Mouse (Mus musculus): ENCODE measurements around the gene Oas1h. TPM values are rescaled to one million over a fixed set of nuclear protein-coding genes. Genes with fewer than 3 reads are reported as not detected.

Oas1h gene
- polyA plus RNA-seq (2011; ENCODE audit: insufficient read depth, insufficient read length, low replicate concordance, missing spikeins), result not detected in 2 replicates

DNA sequence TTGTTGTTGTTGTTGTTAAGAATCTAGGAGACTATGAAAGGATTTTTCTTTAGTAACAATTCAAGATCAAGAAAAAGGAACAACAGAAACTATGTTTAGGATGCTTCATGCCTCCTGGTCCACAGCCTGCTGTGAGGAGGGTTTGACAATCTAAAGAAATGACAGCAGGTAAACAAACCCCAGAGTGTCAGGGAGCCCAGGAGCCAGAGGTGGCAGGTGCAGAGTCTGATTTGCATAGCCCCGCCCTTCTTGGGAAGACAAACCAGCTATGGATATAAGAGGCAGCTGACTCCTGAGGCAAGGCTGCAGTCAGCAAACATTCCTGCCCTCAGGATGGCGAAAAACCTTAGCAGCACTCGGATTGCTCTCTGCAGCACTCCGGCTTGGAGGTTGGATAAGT, at the start of gene Oas1h:
TSS of gene Oas1h (plus strand) at position 301 of the 400 bp plus-strand sequence.
- WGBS, result 56% methylated on average over 4 of the region's 4 CpGs
- TF ChIP-seq POLR2A (IDR thresholded peaks at IDR 0.05; ENCODE audit: borderline replicate concordance, control insufficient read depth, low read depth, low read length) (no peak), CTCF (IDR thresholded peaks at IDR 0.05; ENCODE audit: control insufficient read depth, insufficient read depth, low read length) (no peak)
- no peak within 1 kb of the TSS for H3K27ac ChIP-seq (ENCODE audit: control insufficient read depth, insufficient read depth, low read depth, low read length, poor library complexity)
- no peak within 1 kb of the TSS for H3K4me3 ChIP-seq (replicated peaks; ENCODE audit: control insufficient read depth, low read depth, low read length)
- no peaks in the 10 kb centered on the region; the same call in none of the 2 replicates for H3K4me1 ChIP-seq (ENCODE audit: control insufficient read depth, insufficient read depth, low read length)

DNA sequence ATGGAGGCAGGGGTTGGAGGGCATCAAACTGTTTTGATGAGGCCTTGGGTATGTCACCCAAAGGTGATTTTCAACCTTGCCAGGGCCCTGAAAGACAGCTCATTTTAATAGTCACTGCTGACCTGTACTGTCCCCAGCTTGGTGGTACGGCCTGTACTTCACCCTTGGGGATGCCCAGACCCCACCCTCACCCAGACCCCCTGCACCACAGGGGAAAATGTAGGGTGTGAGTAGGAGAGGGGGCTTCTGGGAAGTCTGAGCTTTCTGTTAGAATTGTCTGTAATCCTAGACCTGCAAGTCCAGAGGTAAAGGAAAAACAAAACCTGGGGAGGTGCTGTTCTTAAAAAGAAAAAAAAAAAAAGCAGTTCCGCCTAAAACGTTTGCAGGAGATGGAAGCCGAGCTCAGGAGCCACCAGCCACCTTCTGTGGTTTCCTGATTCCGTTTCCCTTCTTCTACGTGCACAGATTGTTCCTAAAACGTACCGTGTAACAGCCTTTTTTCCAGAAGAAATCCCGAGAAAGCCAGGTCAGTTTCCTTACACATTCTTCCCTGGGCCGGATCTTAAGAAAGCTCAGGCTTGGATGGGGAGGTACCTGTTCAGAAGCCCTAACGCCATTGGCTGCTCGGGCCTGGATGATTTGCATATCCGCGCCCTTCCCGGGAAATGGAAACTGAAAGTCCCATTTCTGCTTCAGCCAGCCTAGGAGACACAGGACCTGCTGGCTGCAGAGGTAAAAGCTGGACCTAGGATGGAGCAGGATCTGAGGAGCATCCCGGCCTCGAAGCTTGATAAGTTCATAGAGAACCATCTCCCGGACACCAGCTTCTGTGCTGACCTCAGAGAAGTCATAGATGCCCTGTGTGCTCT, 49.0 kb upstream of the Oas1h start, which contains the start of gene Oas1c:
TSS of gene Oas1c (minus strand) at position 564 of the 869 bp plus-strand sequence.
- 0 out of 2 replicates have a peak, but pooled peaks have one; percentile 43 for TF ChIP-seq POLR2A (IDR thresholded peaks at IDR 0.05; ENCODE audit: borderline replicate concordance, control insufficient read depth, low read depth, low read length)
- TF ChIP-seq CTCF (IDR thresholded peaks at IDR 0.05; ENCODE audit: control insufficient read depth, insufficient read depth, low read length), result no peak
- peak within 1 kb of the TSS; percentile 50 for H3K27ac ChIP-seq (ENCODE audit: control insufficient read depth, insufficient read depth, low read depth, low read length, poor library complexity)
- 2% methylated on average over 18 of the region's 18 CpGs for WGBS
- peaks cover 5% of the 10 kb centered on the region for H3K4me1 ChIP-seq (ENCODE audit: control insufficient read depth, insufficient read depth, low read length)
- peak within 1 kb of the TSS; percentile 91 for H3K4me3 ChIP-seq (replicated peaks; ENCODE audit: control insufficient read depth, low read depth, low read length)

DNA sequence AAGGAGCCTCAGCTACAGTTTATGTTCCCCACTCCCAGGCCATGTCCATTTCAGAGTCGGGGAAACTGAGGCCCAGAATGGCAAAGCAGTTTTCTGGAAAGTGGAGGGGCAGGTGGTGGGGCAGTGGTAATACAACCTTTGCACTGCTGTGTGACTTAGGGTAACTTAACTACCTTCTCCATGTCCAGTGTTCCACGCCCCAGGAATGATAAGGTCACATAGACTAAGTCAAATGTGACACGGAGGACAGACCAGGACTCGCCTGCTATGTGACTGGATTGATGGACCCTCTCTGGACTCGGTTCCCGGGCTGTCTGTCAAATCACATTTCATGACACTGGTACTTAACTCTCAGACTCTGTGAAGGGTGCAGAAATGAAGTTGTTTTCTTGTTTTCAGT, 48.2 kb upstream of the Oas1h start:
- H3K4me1 ChIP-seq (ENCODE audit: control insufficient read depth, insufficient read depth, low read length), result peaks cover 5% of the 10 kb centered on the region
- H3K27ac ChIP-seq (ENCODE audit: control insufficient read depth, insufficient read depth, low read depth, low read length, poor library complexity), result 0 out of 2 replicates have a peak overlapping the region, but pooled peaks have one; percentile 20
- WGBS, result 41% methylated on average over 6 of the region's 6 CpGs
- H3K4me3 ChIP-seq (replicated peaks; ENCODE audit: control insufficient read depth, low read depth, low read length), result peak overlapping the region; percentile 91
- no peak for TF ChIP-seq POLR2A (IDR thresholded peaks at IDR 0.05; ENCODE audit: borderline replicate concordance, control insufficient read depth, low read depth, low read length)
- no peak for TF ChIP-seq CTCF (IDR thresholded peaks at IDR 0.05; ENCODE audit: control insufficient read depth, insufficient read depth, low read length)

DNA sequence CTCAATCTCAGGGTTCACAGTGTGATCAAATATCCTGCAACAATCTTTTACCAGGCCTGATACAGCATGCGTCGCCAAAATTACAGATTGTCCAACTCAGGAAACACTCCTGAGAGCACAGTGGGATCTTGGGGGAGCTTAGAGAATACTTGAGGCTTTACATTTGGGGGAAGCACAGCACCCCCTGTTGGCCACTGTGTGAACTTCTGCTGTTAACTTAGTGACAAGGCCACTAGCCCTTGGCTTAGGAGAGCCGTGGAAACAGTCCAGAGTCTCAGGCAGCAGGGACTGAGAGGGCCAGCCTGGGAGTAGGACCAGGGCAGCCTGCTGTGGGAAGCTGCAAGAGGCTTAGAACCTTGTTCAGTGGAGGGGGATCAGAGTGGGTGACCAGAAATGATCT, 45.3 kb upstream of the Oas1h start:
- 67% methylated on average over 3 of the region's 3 CpGs for WGBS
- peaks cover 5% of the 10 kb centered on the region for H3K4me1 ChIP-seq (ENCODE audit: control insufficient read depth, insufficient read depth, low read length)
- no peak overlapping the region for H3K27ac ChIP-seq (ENCODE audit: control insufficient read depth, insufficient read depth, low read depth, low read length, poor library complexity)
- peak; percentile 58 for TF ChIP-seq CTCF (IDR thresholded peaks at IDR 0.05; ENCODE audit: control insufficient read depth, insufficient read depth, low read length)
- no peak for TF ChIP-seq POLR2A (IDR thresholded peaks at IDR 0.05; ENCODE audit: borderline replicate concordance, control insufficient read depth, low read depth, low read length)
- H3K4me3 ChIP-seq (replicated peaks; ENCODE audit: control insufficient read depth, low read depth, low read length), result no peak overlapping the region

DNA sequence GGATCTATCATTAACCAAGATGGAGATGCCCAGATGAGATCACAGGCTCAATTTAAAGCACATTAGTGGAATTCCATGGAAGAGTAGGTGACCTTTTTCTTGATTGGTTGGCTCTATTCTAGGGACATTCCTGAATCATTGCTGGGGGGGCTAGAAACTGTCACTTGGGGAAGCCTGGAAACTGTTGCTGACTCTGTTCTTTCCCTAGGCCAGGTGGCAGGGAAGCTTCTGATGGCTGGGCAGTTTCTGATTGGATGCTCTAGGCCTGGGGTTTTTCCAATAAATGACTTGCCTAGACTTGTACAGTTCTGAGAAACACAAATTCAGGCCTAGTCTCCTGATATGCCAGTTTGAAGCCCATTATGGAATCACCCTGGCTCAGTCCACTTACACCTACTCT, 42.2 kb upstream of the Oas1h start:
- Histone ChIP-seq H3K27ac (ENCODE audit: control insufficient read depth, insufficient read depth, low read depth, low read length, poor library complexity) (no peak overlapping the region), H3K4me1 (ENCODE audit: control insufficient read depth, insufficient read depth, low read length) (no peaks in the 10 kb centered on the region), H3K4me3 (replicated peaks; ENCODE audit: control insufficient read depth, low read depth, low read length) (no peak overlapping the region)
- TF ChIP-seq POLR2A (IDR thresholded peaks at IDR 0.05; ENCODE audit: borderline replicate concordance, control insufficient read depth, low read depth, low read length), result no peak
- no peak for TF ChIP-seq CTCF (IDR thresholded peaks at IDR 0.05; ENCODE audit: control insufficient read depth, insufficient read depth, low read length)

DNA sequence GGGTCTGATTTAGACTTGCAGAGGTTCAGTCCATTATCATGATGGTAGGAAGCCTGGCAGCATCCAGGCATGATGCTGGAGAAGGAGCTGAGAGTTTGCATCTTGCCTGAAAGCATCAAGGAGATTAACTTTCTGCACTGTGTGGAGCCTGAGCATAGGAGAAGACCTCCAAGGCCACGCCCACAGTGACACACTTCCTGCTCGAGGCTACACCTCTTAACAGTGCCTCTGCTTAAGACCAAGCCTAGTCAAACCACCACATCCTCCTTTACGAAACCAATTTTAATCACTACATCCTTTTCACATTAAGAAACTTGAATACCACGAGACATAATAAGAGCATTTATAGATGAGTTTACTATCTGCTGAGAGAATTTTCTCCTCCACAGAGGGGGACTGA, 30.2 kb upstream of the Oas1h start:
- H3K4me1 ChIP-seq (ENCODE audit: control insufficient read depth, insufficient read depth, low read length), result no peaks in the 10 kb centered on the region

DNA sequence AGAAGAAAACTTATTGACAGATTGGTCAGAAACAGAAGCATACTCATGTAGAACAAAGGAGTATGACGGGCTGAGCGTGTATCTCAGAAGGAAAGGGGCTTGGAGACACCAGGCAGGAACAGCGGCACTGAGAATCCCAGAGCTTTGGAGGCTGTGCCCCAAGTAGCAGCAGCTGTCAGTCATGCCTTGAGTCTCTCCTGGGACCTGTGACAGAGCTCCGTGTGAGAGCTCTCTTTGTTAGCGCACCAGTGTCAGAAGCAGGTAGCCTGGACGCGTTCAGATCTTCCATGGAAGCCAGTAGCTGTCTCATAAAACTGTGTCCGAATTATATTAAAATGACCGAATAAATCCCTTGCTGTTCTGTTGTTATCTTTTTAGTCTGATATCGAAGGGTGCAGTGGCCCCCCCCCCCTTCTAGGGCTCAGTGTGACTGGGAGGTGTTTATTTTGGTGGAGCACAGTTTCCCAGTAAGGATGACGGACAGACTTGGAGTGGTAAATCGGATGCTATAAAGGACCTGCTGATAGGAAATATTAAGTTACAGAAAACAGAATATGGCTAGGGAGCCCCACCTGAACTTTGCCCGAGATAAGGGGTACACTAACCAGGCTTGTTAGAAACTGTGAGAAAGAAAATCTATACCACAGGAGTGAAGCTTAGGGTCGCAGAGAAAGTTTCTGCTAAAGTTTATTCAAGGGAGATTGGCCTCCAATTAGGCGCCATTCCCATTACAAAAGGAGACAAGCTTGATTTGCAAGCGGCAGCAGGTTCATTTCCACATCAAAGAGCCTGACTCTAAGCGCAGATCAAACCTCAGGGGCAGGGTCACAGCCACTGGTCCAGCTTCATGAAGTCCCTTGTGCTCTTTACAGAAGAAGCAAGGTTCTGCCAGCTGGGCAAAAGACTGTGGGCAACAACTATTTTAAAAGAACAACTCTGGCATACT, 27.6 kb upstream of the Oas1h start:
- WGBS, result 25% methylated on average over 17 of the region's 17 CpGs
- Histone ChIP-seq H3K4me3 (replicated peaks; ENCODE audit: control insufficient read depth, low read depth, low read length) (no peak overlapping the region), H3K4me1 (ENCODE audit: control insufficient read depth, insufficient read depth, low read length) (no peaks in the 10 kb centered on the region), H3K27ac (ENCODE audit: control insufficient read depth, insufficient read depth, low read depth, low read length, poor library complexity) (no peak overlapping the region)
- TF ChIP-seq POLR2A (IDR thresholded peaks at IDR 0.05; ENCODE audit: borderline replicate concordance, control insufficient read depth, low read depth, low read length) (no peak), CTCF (IDR thresholded peaks at IDR 0.05; ENCODE audit: control insufficient read depth, insufficient read depth, low read length) (no peak)

More for the DNA sequence above, 30.2 kb upstream of the Oas1h start:
- WGBS, result 15% methylated on average over 4 of the region's 4 CpGs
- H3K27ac ChIP-seq (ENCODE audit: control insufficient read depth, insufficient read depth, low read depth, low read length, poor library complexity), result no peak overlapping the region
- no peak overlapping the region for H3K4me3 ChIP-seq (replicated peaks; ENCODE audit: control insufficient read depth, low read depth, low read length)
- TF ChIP-seq CTCF (IDR thresholded peaks at IDR 0.05; ENCODE audit: control insufficient read depth, insufficient read depth, low read length) (no peak), POLR2A (IDR thresholded peaks at IDR 0.05; ENCODE audit: borderline replicate concordance, control insufficient read depth, low read depth, low read length) (no peak)

All from bone marrow, adult 2 months (tissue).